Mouse (Mus musculus): ENCODE results near the gene Gmfb. TPM values are rescaled to one million over a fixed set of nuclear protein-coding genes. Genes with fewer than 3 reads are reported as not detected.

Gene Gmfb
- 85.7 TPM for polyA plus RNA-seq (2017; shearing (Covaris generic))

GRCm38 (mm10) chr14:46821873-46822716 is at the start of gene Gmfb:
Gene Gmfb, minus strand, starts transcription at chr14:46822242.

GRCm38 (mm10) chr14:46831837-46832333 is 9.8 kb upstream of the Gmfb start, which contains the start of gene Cgrrf1:
Gene Cgrrf1, plus strand, starts transcription at chr14:46832125.

GRCm38 (mm10) chr14:46787787-46788504 is 34.1 kb downstream of the Gmfb start, which contains the start of gene Cnih1:
Gene Cnih1, minus strand, starts transcription at chr14:46788411.

GRCm38 (mm10) chr14:46760355-46761029 is 61.5 kb downstream of the Gmfb start, which contains the start of gene Cdkn3:
Gene Cdkn3, plus strand, starts transcription at chr14:46760541.

Other genes with a start within 250 kb of the Gmfb start
- gene Cdkn3, start 61.7 kb downstream of the Gmfb start, polyA plus RNA-seq (2017; shearing (Covaris generic)): 2.2 TPM
- 80.4 TPM for gene Cnih1, start 33.8 kb downstream of the Gmfb start, polyA plus RNA-seq (2017; shearing (Covaris generic))
- 12.3 TPM for gene Cgrrf1, start 9.9 kb upstream of the Gmfb start, polyA plus RNA-seq (2017; shearing (Covaris generic))
- gene Samd4, start 60.6 kb upstream of the Gmfb start, polyA plus RNA-seq (2017; shearing (Covaris generic)): 0.16 TPM

Data from CD4-positive, CD25-positive, alpha-beta regulatory T cell (primary cell).